Mouse (Mus musculus) lung, adult 2 months (tissue): ENCODE results near the gene Ninl.
"Not testable (repeated sequence)": the region's sequence is repeated elsewhere in the genome, so short reads cannot be mapped to it uniquely, and the experiment has no call there.

Source experiments
- CTCF ChIP-seq: fragments of 200-500 bp; IDR thresholded peaks from 2 replicates; pipeline ENCODE4 v1.5.1; 2011; ENCODE audit warnings: mild to moderate bottlenecking, low read length, control low read depth; ENCODE audit not compliant: insufficient read depth
- POLR2A ChIP-seq: fragments of 200-500 bp; IDR thresholded peaks from 2 replicates; pipeline ENCODE4 v1.6.1; 2011; ENCODE audit warnings: low read depth, mild to moderate bottlenecking, control low read depth, low read length, borderline replicate concordance; ENCODE audit errors: extremely low read depth

- not testable (repeated sequence) for TF ChIP-seq POLR2A, CTCF
These were observed 91.8 kb downstream of the Ninl start for GRCm38 (mm10) chr2:150947341-150947740.
